Mouse (Mus musculus) layer of hippocampus, adult 2 months (tissue): ENCODE results near the gene Fam163a. TPM values are rescaled to one million over a fixed set of nuclear protein-coding genes. Genes with fewer than 3 reads are reported as not detected.
"Not testable (repeated sequence)": the region's sequence is repeated elsewhere in the genome, so short reads cannot be mapped to it uniquely, and the experiment has no call there.

Experiments used
- DNase-seq, 2 experiments: peaks; one replicate each; pipeline ENCODE4 v3.0.0; 2022; ENCODE audit warnings: low spot score in 2 of 2
- H3K27ac ChIP-seq: fragments of 200-600 bp; 2 replicates; pipeline ENCODE4 v1.8.1; 2022
- H3K4me3 ChIP-seq: fragments of 200-600 bp; 2 replicates; pipeline ENCODE4 v1.8.1; 2022; ENCODE audit warnings: mild to moderate bottlenecking
- CTCF ChIP-seq: fragments of 200-600 bp; conservative IDR thresholded peaks from 2 replicates; pipeline ENCODE4 v1.8.1; 2022; ENCODE audit warnings: antibody characterized with exemption, mild to moderate bottlenecking, moderate library complexity
- total RNA-seq, 2 experiments: library from RNA; stranded (reverse); gene quantifications; 2 replicates each; pipeline ENCODE4 v1.2.3; 2021

Gene Fam163a
- total RNA-seq, 2 experiments from 2014 or later, result 14.3 to 14.8 TPM

DNA sequence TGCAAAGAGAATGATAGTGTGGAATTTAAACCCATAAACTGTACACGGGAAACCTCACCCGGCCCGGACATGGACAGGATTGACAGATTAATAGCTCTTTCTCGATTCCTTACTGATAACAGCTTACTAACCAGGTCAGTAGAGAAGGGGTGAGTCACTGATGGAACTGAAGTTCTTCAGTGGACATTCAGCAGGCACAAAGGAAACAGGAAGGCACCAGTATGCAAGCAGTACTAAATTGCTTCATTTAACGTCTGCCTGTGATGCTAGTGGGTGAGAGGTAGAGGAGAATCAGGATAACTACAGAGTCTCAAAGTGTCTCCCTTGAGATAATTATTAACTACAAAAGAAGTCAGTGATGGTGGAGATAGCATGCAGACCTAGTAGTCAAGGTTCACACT is 160.6 kb downstream of the Fam163a start:
- Histone ChIP-seq H3K4me3 (no peak overlapping the region), H3K27ac (no peak overlapping the region)
- no peak for TF ChIP-seq CTCF
- no peak for DNase-seq

GRCm38 (mm10) chr1:156043027-156043426 is 161.8 kb downstream of the Fam163a start:
- TF ChIP-seq CTCF, result peak; percentile 82

DNA sequence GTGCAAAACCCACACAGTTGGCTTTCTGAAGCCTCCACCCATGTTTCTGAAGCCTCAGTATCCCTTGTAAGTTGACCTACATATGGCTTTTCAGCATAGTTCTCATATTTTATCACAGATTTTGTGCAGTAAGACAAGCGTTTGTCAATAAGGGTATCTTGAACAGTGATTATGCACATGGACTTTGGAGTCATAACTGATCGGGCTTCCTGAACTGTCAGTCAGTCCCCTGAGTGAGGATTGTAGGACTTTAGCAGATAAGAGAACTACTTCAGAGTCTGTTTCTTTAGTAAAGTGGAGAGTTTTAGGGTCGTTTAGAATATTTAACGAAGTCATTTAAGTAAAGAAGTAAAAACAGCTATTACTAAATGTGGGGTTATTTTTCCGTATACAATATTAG is 162.3 kb downstream of the Fam163a start:
- TF ChIP-seq CTCF, result no peak
- Histone ChIP-seq H3K27ac (no peak overlapping the region), H3K4me3 (peak overlapping the region; percentile 20)
- DNase-seq, result no peak

More at GRCm38 (mm10) chr1:156043027-156043426, 161.8 kb downstream of the Fam163a start:
- DNase-seq, result peak; percentile 27 to 46
- H3K27ac ChIP-seq, result no peak overlapping the region
- H3K4me3 ChIP-seq, result peak overlapping the region; percentile 20; the same call in 1 of the 2 replicates

GRCm38 (mm10) chr1:156041451-156042241 is 163.2 kb downstream of the Fam163a start:
- DNase-seq, result no peak
- no peak for TF ChIP-seq CTCF
- H3K27ac ChIP-seq, result peak overlapping the region; percentile 88

DNA sequence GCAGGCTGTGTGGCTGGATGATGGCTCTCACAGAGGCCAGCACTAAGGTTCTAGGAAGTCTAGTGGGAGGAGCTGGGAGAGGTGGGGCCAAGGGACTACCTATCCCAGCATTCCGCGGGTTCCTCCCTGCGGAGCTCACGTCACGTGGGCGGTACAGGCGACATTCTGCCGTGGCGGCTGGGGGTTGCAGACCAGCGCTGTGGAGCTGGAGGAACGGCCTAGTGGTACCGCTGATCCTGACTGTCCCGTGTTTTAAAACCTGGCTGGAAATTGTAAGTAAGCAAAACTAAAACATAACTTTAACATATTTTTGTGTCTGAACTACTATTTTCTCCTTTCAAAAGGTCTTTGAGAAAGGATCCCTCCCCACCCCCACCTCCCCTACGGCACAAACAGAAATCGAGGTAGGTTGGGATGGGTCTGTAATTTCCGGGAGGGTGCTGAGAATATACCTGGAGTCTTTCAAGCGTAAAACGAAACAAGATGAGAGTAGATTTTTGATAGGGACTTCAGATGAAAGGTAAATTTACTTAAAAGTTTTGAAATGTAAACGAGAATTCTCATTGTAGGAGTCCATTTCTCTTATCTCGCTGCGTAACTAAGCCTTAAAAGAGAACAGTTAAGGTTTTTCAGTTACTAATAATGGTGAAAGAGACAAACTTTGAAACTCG is 164.0 kb downstream of the Fam163a start:
- Histone ChIP-seq H3K27ac (peak overlapping the region; percentile 88), H3K4me3 (peak overlapping the region; percentile 66)
- TF ChIP-seq CTCF, result peak; percentile 20
- DNase-seq, result peak; percentile 90 to 91

More at GRCm38 (mm10) chr1:156041451-156042241, 163.2 kb downstream of the Fam163a start:
- H3K4me3 ChIP-seq, result peak overlapping the region; percentile 66

GRCm38 (mm10) chr1:156039989-156040388 is 164.8 kb downstream of the Fam163a start:
- H3K27ac ChIP-seq, result peak overlapping the region; percentile 88; the same call in 1 of the 2 replicates
- H3K4me3 ChIP-seq, DNase-seq: not testable (repeated sequence)
- peak; percentile 54 for TF ChIP-seq CTCF

DNA sequence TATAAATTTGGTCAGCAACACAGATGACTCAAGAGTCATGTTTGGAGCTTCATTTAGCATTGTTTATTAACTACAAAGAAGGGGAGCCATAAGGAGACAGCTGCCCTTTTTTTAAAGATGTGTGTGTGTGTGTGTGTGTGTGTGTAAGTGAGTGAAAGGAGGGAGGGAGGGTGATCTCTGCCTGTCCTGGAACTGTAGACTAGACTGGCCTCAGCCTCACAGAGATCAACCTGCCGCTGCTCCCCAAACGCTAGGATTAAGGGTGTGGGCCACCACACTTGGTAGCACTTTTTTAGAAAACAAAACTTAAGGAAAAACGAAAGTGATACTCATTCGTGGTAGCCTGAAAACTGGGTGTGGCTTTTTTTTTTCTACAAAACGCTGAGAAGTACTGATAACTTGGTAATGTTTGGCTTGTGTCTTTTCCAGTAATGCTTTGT is 167.7 kb downstream of the Fam163a start:
- peak overlapping the region; percentile 99 for H3K27ac ChIP-seq
- no peak for TF ChIP-seq CTCF

GRCm38 (mm10) chr1:156035930-156036737 is 168.7 kb downstream of the Fam163a start, which contains the start of gene Tor1aip1:
Gene Tor1aip1 (minus strand): TSS chr1:156036480.
- DNase-seq, result peak; percentile 97 to 98
- Histone ChIP-seq H3K4me3 (peak within 1 kb of the TSS; percentile 96), H3K27ac (peak within 1 kb of the TSS; percentile 99)
- peak; percentile 91 for TF ChIP-seq CTCF

More for the DNA sequence above, 167.7 kb downstream of the Fam163a start:
- H3K4me3 ChIP-seq, result peak overlapping the region; percentile 96
- no peak for DNase-seq

DNA sequence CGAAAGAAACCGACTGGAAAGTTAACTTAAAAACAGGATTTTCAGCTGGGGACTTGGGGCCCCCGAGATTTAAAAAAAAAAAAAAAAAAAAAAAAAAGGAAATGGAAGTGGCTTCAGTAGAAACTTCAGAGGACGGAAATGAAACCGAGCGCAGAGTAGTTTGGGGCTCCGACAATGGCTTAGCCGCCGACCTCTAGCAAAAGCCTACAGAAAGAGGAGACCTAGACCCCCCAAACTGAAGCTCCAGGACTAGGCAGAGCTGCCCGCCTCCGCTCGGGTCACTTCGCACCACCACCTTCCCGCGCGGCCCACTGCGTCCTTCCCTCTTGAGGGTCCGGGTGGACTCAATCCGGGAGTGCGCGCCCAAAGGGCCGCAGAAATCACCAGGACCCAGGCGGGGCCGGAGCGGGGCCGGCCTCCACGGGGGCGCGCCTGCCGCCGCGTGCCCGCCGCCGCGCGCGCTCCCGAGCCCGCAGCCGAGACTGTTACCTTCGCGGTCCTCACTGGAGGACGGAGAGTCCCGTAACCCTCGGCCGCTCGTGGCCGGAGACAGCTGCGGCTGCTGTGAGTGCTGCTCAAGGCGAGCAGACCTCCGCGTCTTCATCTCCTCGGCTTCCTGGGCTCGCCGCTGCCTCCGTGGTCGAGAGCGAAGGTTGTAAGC is 169.4 kb downstream of the Fam163a start, which contains the start of gene Tor1aip2:
TSS of gene Tor1aip2 (plus strand) at position 135 of the 661 bp plus-strand sequence.
- H3K4me3 ChIP-seq, result peak within 1 kb of the TSS; percentile 96
- peak; percentile 52 to 65 for DNase-seq
- H3K27ac ChIP-seq, result peak within 1 kb of the TSS; percentile 99
- TF ChIP-seq CTCF, result no peak

DNA sequence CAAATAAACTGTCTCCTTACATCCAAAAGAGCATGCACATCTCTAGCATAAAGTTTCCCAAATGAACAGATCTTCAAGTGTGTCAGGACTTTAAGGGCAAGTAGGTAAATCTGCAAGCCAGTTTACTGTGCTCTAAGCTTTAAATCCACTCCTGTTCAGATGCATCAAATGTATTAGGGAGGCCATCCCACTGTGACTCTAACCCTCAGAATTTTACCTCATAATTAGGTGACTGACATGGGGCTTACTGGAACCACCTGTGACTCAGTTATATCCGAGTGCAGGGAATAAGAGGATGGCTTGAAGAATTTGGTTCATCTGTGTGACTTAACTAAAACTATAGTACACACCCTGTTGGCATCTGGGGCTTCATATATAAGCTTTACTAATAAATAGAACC is 170.2 kb downstream of the Fam163a start:
- DNase-seq, result no peak
- peak overlapping the region; percentile 99; the same call in 1 of the 2 replicates for H3K27ac ChIP-seq
- peak overlapping the region; percentile 96 for H3K4me3 ChIP-seq
- no peak for TF ChIP-seq CTCF

DNA sequence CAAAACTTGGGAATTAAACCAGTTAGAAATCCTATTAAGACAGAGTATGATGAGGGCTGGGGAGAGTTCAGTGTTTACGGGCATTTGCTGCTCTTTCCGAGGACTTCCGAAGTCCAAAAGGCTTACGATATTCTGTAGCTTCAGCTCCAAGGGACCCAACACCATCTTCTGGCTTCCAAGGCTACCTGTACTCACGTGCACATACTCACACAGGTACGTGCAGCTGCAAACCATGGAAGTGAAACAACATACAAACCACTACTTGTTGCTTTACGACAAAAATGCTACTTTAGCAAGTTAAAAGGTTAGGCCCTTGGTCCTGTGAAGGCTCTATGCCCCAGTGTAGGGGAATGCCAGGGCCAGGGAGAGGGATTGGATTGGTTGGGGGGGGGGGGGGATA is 170.9 kb downstream of the Fam163a start:
- Histone ChIP-seq H3K27ac (no peak overlapping the region), H3K4me3 (no peak overlapping the region)
- TF ChIP-seq CTCF, result no peak
- DNase-seq, result no peak

- Histone ChIP-seq H3K27ac (no peak overlapping the region), H3K4me3 (no peak overlapping the region)
- no peak for DNase-seq
- TF ChIP-seq CTCF, result no peak
These were observed 176.4 kb downstream of the Fam163a start for GRCm38 (mm10) chr1:156028340-156028975.
